Mouse (Mus musculus): ENCODE measurements around the gene Sowaha. TPM values are rescaled to one million over a fixed set of nuclear protein-coding genes. Genes with fewer than 3 reads are reported as not detected.

Sowaha gene
- polyA plus RNA-seq, 1 experiment from 2014 or later: 0.82 TPM

- 4% methylated on average over 79 of the region's 79 CpGs for WGBS
- Histone ChIP-seq H3K4me1 (peaks cover 62% of the 10 kb centered on the region), H3K36me3 (replicated peaks) (no peaks in the 10 kb centered on the region), H3K27ac (replicated peaks) (peak within 1 kb of the TSS; percentile 91), H3K9me3 (no peaks in the 10 kb centered on the region), H3K27me3 (replicated peaks; ENCODE audit: low read depth, poor library complexity, severe bottlenecking) (peaks cover 21% of the 10 kb centered on the region), H3K4me3 (peak within 1 kb of the TSS; percentile 92)
- DNase-seq (ENCODE audit: low spot score): peak; percentile 80
These were observed 39.4 kb upstream of the Sowaha start, which contains the start of gene Sept8 for GRCm38 (mm10) chr11:53519207-53520121. Gene Sept8 (plus strand): TSS chr11:53519257.

- no peak overlapping the region for H3K27ac ChIP-seq (replicated peaks)
- peak overlapping the region; percentile 92; the same call in 1 of the 2 replicates for H3K4me3 ChIP-seq
- 46% methylated on average over 5 of the region's 5 CpGs for WGBS
- H3K9me3 ChIP-seq: no peaks in the 10 kb centered on the region
- no peaks in the 10 kb centered on the region for H3K36me3 ChIP-seq (replicated peaks)
- H3K27me3 ChIP-seq (replicated peaks; ENCODE audit: low read depth, poor library complexity, severe bottlenecking): peaks cover 21% of the 10 kb centered on the region
- no peak for DNase-seq (ENCODE audit: low spot score)
- peaks cover 55% of the 10 kb centered on the region for H3K4me1 ChIP-seq
These were observed 38.7 kb upstream of the Sowaha start for GRCm38 (mm10) chr11:53518759-53519158.

- WGBS: 74% methylated on average over 8 of the region's 8 CpGs
- Histone ChIP-seq H3K4me1 (peaks cover 43% of the 10 kb centered on the region), H3K27me3 (replicated peaks; ENCODE audit: low read depth, poor library complexity, severe bottlenecking) (peaks cover 24% of the 10 kb centered on the region), H3K9me3 (no peaks in the 10 kb centered on the region), H3K27ac (replicated peaks) (no peak overlapping the region), H3K4me3 (no peak overlapping the region), H3K36me3 (replicated peaks) (no peaks in the 10 kb centered on the region)
- no peak for DNase-seq (ENCODE audit: low spot score)
These were observed 36.9 kb upstream of the Sowaha start for GRCm38 (mm10) chr11:53516775-53517627.

- Histone ChIP-seq H3K27ac (replicated peaks) (no peak overlapping the region), H3K27me3 (replicated peaks; ENCODE audit: low read depth, poor library complexity, severe bottlenecking) (peaks cover 6% of the 10 kb centered on the region; the same call in 1 of the 2 replicates), H3K36me3 (replicated peaks) (no peaks in the 10 kb centered on the region), H3K9me3 (no peaks in the 10 kb centered on the region), H3K4me1 (peaks cover 5% of the 10 kb centered on the region; the same call in 1 of the 2 replicates), H3K4me3 (no peak overlapping the region)
- DNase-seq (ENCODE audit: low spot score): no peak
- WGBS: 63% methylated on average over 5 of the region's 5 CpGs
These were observed 30.3 kb upstream of the Sowaha start for GRCm38 (mm10) chr11:53510351-53510750.

- no peak for DNase-seq (ENCODE audit: low spot score)
- peaks cover 20% of the 10 kb centered on the region; the same call in 1 of the 2 replicates for H3K4me1 ChIP-seq
- no peaks in the 10 kb centered on the region for H3K9me3 ChIP-seq
- peaks cover 6% of the 10 kb centered on the region; the same call in 1 of the 2 replicates for H3K27me3 ChIP-seq (replicated peaks; ENCODE audit: low read depth, poor library complexity, severe bottlenecking)
- 61% methylated on average over 3 of the region's 3 CpGs for WGBS
- H3K27ac ChIP-seq (replicated peaks): no peak overlapping the region
- no peaks in the 10 kb centered on the region for H3K36me3 ChIP-seq (replicated peaks)
- no peak overlapping the region for H3K4me3 ChIP-seq
These were observed 28.5 kb upstream of the Sowaha start for GRCm38 (mm10) chr11:53508591-53508990.

GRCm38 (mm10) chr11:53508152-53508551 is 28.1 kb upstream of the Sowaha start:
- Histone ChIP-seq H3K4me1 (peaks cover 20% of the 10 kb centered on the region; the same call in 1 of the 2 replicates), H3K27ac (replicated peaks) (no peak overlapping the region), H3K4me3 (no peak overlapping the region), H3K36me3 (replicated peaks) (no peaks in the 10 kb centered on the region), H3K27me3 (replicated peaks; ENCODE audit: low read depth, poor library complexity, severe bottlenecking) (peaks cover 6% of the 10 kb centered on the region; the same call in 1 of the 2 replicates), H3K9me3 (no peaks in the 10 kb centered on the region)
- 78% methylated on average over 7 of the region's 7 CpGs for WGBS
- no peak for DNase-seq (ENCODE audit: low spot score)

- Histone ChIP-seq H3K27ac (replicated peaks) (no peak overlapping the region), H3K4me1 (peaks cover 20% of the 10 kb centered on the region; the same call in 1 of the 2 replicates), H3K9me3 (no peaks in the 10 kb centered on the region), H3K4me3 (no peak overlapping the region), H3K36me3 (replicated peaks) (no peaks in the 10 kb centered on the region), H3K27me3 (replicated peaks; ENCODE audit: low read depth, poor library complexity, severe bottlenecking) (peaks cover 6% of the 10 kb centered on the region; the same call in 1 of the 2 replicates)
- DNase-seq (ENCODE audit: low spot score): no peak
- 87% methylated on average over 9 of the region's 9 CpGs for WGBS
These were observed 27.2 kb upstream of the Sowaha start for GRCm38 (mm10) chr11:53507098-53507805.

GRCm38 (mm10) chr11:53505026-53505663 is 25.1 kb upstream of the Sowaha start:
- Histone ChIP-seq H3K36me3 (replicated peaks) (no peaks in the 10 kb centered on the region), H3K27me3 (replicated peaks; ENCODE audit: low read depth, poor library complexity, severe bottlenecking) (peaks cover 9% of the 10 kb centered on the region), H3K27ac (replicated peaks) (no peak overlapping the region), H3K4me3 (no peak overlapping the region), H3K4me1 (peaks cover 32% of the 10 kb centered on the region), H3K9me3 (no peaks in the 10 kb centered on the region)
- 59% methylated on average over 5 of the region's 5 CpGs for WGBS
- DNase-seq (ENCODE audit: low spot score): no peak

- Histone ChIP-seq H3K4me3 (no peak overlapping the region), H3K9me3 (no peaks in the 10 kb centered on the region), H3K4me1 (peaks cover 33% of the 10 kb centered on the region), H3K27ac (replicated peaks) (no peak overlapping the region), H3K36me3 (replicated peaks) (no peaks in the 10 kb centered on the region), H3K27me3 (replicated peaks; ENCODE audit: low read depth, poor library complexity, severe bottlenecking) (peaks cover 17% of the 10 kb centered on the region)
- WGBS: 79% methylated on average over 8 of the region's 8 CpGs
- no peak for DNase-seq (ENCODE audit: low spot score)
These were observed 24.3 kb upstream of the Sowaha start for GRCm38 (mm10) chr11:53504376-53504775.

GRCm38 (mm10) chr11:53503738-53504137 is 23.7 kb upstream of the Sowaha start:
- peaks cover 23% of the 10 kb centered on the region for H3K27me3 ChIP-seq (replicated peaks; ENCODE audit: low read depth, poor library complexity, severe bottlenecking)
- H3K9me3 ChIP-seq: no peaks in the 10 kb centered on the region
- WGBS: 88% methylated on average over 5 of the region's 5 CpGs

GRCm38 (mm10) chr11:53502039-53502765 is 22.1 kb upstream of the Sowaha start:
- no peak for DNase-seq (ENCODE audit: low spot score)
- no peak overlapping the region for H3K27ac ChIP-seq (replicated peaks)
- no peaks in the 10 kb centered on the region for H3K9me3 ChIP-seq
- no peak overlapping the region for H3K4me3 ChIP-seq
- WGBS: 84% methylated on average over 8 of the region's 8 CpGs
- H3K36me3 ChIP-seq (replicated peaks): no peaks in the 10 kb centered on the region
- peaks cover 29% of the 10 kb centered on the region for H3K4me1 ChIP-seq
- peaks cover 39% of the 10 kb centered on the region for H3K27me3 ChIP-seq (replicated peaks; ENCODE audit: low read depth, poor library complexity, severe bottlenecking)

More at GRCm38 (mm10) chr11:53503738-53504137, 23.7 kb upstream of the Sowaha start:
- Histone ChIP-seq H3K4me3 (no peak overlapping the region), H3K36me3 (replicated peaks) (no peaks in the 10 kb centered on the region), H3K4me1 (peaks cover 33% of the 10 kb centered on the region), H3K27ac (replicated peaks) (no peak overlapping the region)
- DNase-seq (ENCODE audit: low spot score): no peak
